Mouse (Mus musculus) thymus, adult 2 months (tissue): ENCODE measurements around the gene Tex45.

ENCODE experiments used
- CTCF ChIP-seq: fragments of 200-500 bp; IDR thresholded peaks from 2 replicates; pipeline ENCODE4 v1.5.1; 2012; ENCODE audit warnings: mild to moderate bottlenecking, control low read depth, low read length, moderate library complexity, borderline replicate concordance; ENCODE audit not compliant: control insufficient read depth, poor library complexity, insufficient read depth; ENCODE audit errors: extremely low read depth
- POLR2A ChIP-seq: fragments of 200-500 bp; IDR thresholded peaks from 2 replicates; pipeline ENCODE4 v1.6.1; 2012; ENCODE audit warnings: mild to moderate bottlenecking, low read length, control low read depth, moderate library complexity; ENCODE audit not compliant: control insufficient read depth, poor library complexity, insufficient read depth; ENCODE audit errors: extremely low read depth

DNA sequence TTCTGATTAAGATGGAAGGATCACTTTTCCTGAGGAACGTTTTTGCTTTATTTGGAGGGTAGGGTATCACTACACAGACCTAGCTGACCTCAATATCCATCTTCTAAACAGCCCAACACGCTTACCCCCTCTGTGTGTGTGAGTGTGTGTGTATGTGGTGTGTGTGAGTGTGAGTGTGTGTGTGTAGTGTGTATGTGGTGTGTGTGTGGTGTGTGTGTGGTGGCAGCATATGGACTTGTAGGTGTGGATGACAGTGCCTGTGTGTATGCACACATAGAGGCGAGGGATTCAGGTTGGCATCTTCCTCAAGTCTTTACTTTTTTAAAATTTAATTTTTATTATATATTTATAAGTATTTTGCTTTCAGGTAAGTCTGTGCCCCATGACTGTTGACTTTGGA is 27.9 kb downstream of the Tex45 start:
- TF ChIP-seq CTCF (no peak), POLR2A (no peak)
